Mouse (Mus musculus): ENCODE measurements around the gene Rsu1. TPM values are rescaled to one million over a fixed set of nuclear protein-coding genes. Genes with fewer than 3 reads are reported as not detected.
"Not testable (repeated sequence)": the region's sequence is repeated elsewhere in the genome, so short reads cannot be mapped to it uniquely, and the experiment has no call there.

Gene Rsu1
- polyA plus RNA-seq, 1 experiment from 2014 or later: 134 TPM

DNA sequence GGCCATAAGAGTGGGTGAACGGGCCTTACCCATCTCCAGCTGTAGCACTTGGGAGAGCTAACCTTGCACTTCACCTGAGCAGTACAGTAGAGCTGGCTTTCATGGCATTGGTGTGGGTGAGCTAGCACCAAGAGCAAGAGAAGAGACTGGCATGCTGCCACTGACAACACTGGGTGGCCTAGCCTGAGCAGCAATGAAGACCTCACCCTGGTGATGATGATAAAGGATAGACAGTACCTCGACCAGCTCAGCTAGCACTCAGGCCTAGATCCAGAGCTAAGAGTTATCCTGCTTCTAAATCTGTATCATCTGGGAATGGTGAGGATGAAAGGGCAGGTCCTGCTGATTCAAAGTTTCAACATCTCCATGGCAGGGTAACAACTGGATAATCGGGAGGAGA is 88.1 kb downstream of the Rsu1 start:
- no peak for ATAC-seq (ENCODE audit: extremely low read depth, insufficient number of reproducible peaks, low FRiP score, low TSS enrichment)
- no peak overlapping the region for H3K9ac ChIP-seq
- H3K4me1 ChIP-seq: peaks cover 9% of the 10 kb centered on the region; the same call in 1 of the 2 replicates
- no peak overlapping the region for H3K4me2 ChIP-seq
- no peak overlapping the region for H3K4me3 ChIP-seq
- no peak overlapping the region for H3K27ac ChIP-seq (replicated peaks)
- no peaks in the 10 kb centered on the region for H3K27me3 ChIP-seq (replicated peaks)
- WGBS: 82% methylated on average over 3 of the region's 3 CpGs
- H3K9me3 ChIP-seq: no peaks in the 10 kb centered on the region
- H3K36me3 ChIP-seq: peaks cover 14% of the 10 kb centered on the region; the same call in 1 of the 2 replicates

DNA sequence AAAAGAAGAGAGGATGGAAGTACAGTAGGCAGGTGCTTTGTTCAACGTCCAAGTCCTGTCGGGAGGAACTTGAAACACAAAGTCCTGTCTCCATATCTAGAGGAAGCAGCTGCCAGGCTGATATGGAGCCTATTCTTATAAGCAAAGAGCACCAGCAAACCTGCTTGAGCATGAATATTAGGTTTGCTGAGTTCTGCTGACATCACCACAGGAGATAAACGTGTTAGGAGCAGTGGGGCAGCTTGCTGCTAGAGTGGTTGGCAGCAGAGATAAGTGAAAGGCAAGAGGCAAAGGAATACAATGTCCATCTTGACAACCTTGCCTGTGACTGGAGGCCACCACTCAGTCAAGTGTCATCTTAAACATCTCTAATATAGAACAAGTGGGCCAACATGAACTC is 89.3 kb downstream of the Rsu1 start:
- ATAC-seq (ENCODE audit: extremely low read depth, insufficient number of reproducible peaks, low FRiP score, low TSS enrichment): peak; percentile 68; the same call in 1 of the 2 replicates
- not testable (repeated sequence) for H3K4me2 ChIP-seq; H3K9ac ChIP-seq; H3K4me1 ChIP-seq; H3K4me3 ChIP-seq; H3K27ac ChIP-seq (replicated peaks); H3K27me3 ChIP-seq (replicated peaks); H3K9me3 ChIP-seq
- H3K36me3 ChIP-seq: peaks cover 19% of the 10 kb centered on the region; the same call in 1 of the 2 replicates
- WGBS: 20% methylated on average over 1 of the region's 3 CpGs

DNA sequence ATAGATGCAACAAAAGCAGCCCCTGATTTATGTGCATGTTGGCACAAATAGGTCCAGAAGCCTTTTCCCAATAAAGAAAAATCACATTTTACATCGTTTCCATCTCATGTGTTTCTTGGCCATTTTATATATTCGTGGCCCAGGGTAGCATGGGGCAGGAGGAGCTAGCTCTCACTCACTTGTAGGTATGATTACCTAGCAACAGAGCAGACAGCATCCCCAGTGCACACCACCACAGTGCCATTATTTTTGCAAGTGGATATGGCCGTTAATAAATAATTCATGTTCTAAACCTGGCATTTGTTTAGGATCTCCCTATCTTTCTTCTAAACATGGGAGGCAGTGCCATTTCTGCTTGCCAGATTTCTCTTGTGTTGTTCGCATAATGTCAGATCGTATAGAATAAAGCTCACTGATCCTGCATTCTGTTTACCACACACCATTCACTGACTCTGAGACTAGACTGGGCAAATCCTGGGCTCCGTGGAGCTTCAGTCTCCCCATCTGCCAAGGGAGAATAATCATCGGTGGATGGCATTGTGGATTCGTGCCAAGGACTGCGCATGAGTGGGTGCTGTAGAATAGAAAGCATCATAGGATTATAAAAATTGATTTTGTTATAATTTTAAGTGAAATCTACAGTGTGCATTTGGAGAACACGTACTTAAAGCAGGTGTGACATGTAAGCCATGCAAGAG is 93.4 kb downstream of the Rsu1 start:
- no peak for ATAC-seq (ENCODE audit: extremely low read depth, insufficient number of reproducible peaks, low FRiP score, low TSS enrichment)
- WGBS: 87% methylated on average over 10 of the region's 10 CpGs

GRCm38 (mm10) chr2:13176304-13176620 is 95.0 kb downstream of the Rsu1 start:
- H3K36me3 ChIP-seq: peaks cover 10% of the 10 kb centered on the region; the same call in 1 of the 2 replicates
- no peak overlapping the region for H3K4me2 ChIP-seq
- no peak overlapping the region for H3K27ac ChIP-seq (replicated peaks)
- no peak for ATAC-seq (ENCODE audit: extremely low read depth, insufficient number of reproducible peaks, low FRiP score, low TSS enrichment)
- H3K9me3 ChIP-seq: no peaks in the 10 kb centered on the region
- no peaks in the 10 kb centered on the region; the same call in 1 of the 2 replicates for H3K4me1 ChIP-seq
- no peak overlapping the region for H3K9ac ChIP-seq
- H3K27me3 ChIP-seq (replicated peaks): no peaks in the 10 kb centered on the region
- no peak overlapping the region for H3K4me3 ChIP-seq
- WGBS: 77% methylated on average over 4 of the region's 4 CpGs

More for the DNA sequence above, 93.4 kb downstream of the Rsu1 start:
- Histone ChIP-seq H3K27ac (replicated peaks) (no peak overlapping the region), H3K27me3 (replicated peaks) (no peaks in the 10 kb centered on the region), H3K36me3 (peaks cover 9% of the 10 kb centered on the region; the same call in 1 of the 2 replicates), H3K4me3 (no peak overlapping the region), H3K4me2 (no peak overlapping the region), H3K9ac (no peak overlapping the region), H3K4me1 (peaks cover 5% of the 10 kb centered on the region), H3K9me3 (no peaks in the 10 kb centered on the region)

- Histone ChIP-seq H3K4me1 (no peaks in the 10 kb centered on the region; the same call in 1 of the 2 replicates), H3K4me3 (no peak overlapping the region), H3K4me2 (no peak overlapping the region), H3K9ac (no peak overlapping the region), H3K27ac (replicated peaks) (no peak overlapping the region), H3K36me3 (peaks cover 11% of the 10 kb centered on the region; the same call in 1 of the 2 replicates), H3K9me3 (no peaks in the 10 kb centered on the region), H3K27me3 (replicated peaks) (no peaks in the 10 kb centered on the region)
- 72% methylated on average over 28 of the region's 28 CpGs for WGBS
- no peak for ATAC-seq (ENCODE audit: extremely low read depth, insufficient number of reproducible peaks, low FRiP score, low TSS enrichment)
Measured at GRCm38 (mm10) chr2:13175536-13176303, 95.5 kb downstream of the Rsu1 start.

DNA sequence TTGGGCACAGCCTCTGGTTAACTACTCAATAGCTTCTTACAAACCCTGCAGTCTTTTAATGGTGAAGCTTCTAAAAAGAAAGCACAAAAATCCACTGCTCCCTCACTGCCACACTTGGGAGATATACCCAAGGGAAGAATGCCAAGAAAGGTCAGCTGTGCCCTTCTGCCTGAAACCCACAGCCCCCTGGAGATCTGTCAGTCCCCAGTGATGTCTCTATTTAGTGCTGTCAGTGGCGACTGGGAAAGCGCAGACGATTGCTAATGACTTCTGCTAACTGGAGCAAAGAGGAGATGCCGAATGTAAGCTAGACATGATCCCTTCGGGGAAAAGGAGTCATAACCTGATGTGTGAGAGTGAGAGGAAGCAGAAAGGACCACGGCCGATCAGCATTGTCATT is 96.8 kb downstream of the Rsu1 start:
- H3K27ac ChIP-seq (replicated peaks): no peak overlapping the region
- no peak for ATAC-seq (ENCODE audit: extremely low read depth, insufficient number of reproducible peaks, low FRiP score, low TSS enrichment)
- H3K4me1 ChIP-seq: no peaks in the 10 kb centered on the region; the same call in 1 of the 2 replicates
- no peak overlapping the region for H3K4me3 ChIP-seq
- no peaks in the 10 kb centered on the region for H3K27me3 ChIP-seq (replicated peaks)
- H3K9me3 ChIP-seq: no peaks in the 10 kb centered on the region
- no peak overlapping the region for H3K9ac ChIP-seq
- H3K4me2 ChIP-seq: no peak overlapping the region
- H3K36me3 ChIP-seq: peaks cover 11% of the 10 kb centered on the region; the same call in 1 of the 2 replicates
- 76% methylated on average over 7 of the region's 7 CpGs for WGBS

- Histone ChIP-seq H3K4me1 (no peaks in the 10 kb centered on the region; the same call in 1 of the 2 replicates), H3K4me3 (no peak overlapping the region), H3K36me3 (peaks cover 19% of the 10 kb centered on the region), H3K9ac (no peak overlapping the region), H3K9me3 (no peaks in the 10 kb centered on the region), H3K4me2 (no peak overlapping the region), H3K27me3 (replicated peaks) (no peaks in the 10 kb centered on the region), H3K27ac (replicated peaks) (no peak overlapping the region)
- no peak for ATAC-seq (ENCODE audit: extremely low read depth, insufficient number of reproducible peaks, low FRiP score, low TSS enrichment)
- 92% methylated on average over 5 of the region's 5 CpGs for WGBS
Measured at GRCm38 (mm10) chr2:13170651-13171050, 100.6 kb downstream of the Rsu1 start.

DNA sequence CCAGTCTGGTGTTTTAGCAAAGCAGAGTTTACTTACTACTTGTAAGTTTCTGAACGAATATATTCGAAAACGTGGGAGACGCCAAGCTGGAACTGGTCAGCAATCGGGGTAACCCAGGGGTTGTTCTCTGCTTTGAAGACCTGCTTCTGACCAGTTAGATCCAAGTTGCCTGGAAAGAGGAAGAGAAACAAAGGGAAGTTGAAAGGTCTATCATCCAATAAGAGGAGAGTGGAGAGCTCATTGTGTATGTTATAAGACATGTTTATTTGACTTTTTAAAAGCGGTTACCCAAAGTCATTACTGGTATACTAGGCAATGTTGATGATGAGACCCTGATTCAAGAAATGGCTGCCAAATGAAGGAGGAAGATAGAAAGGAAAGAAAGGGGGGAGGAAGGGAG is 101.3 kb downstream of the Rsu1 start:
- Histone ChIP-seq H3K4me2 (no peak overlapping the region), H3K4me1 (no peaks in the 10 kb centered on the region; the same call in 1 of the 2 replicates), H3K4me3 (no peak overlapping the region), H3K36me3 (peaks cover 19% of the 10 kb centered on the region), H3K27me3 (replicated peaks) (no peaks in the 10 kb centered on the region), H3K27ac (replicated peaks) (no peak overlapping the region), H3K9ac (no peak overlapping the region), H3K9me3 (no peaks in the 10 kb centered on the region)
- WGBS: 91% methylated on average over 6 of the region's 6 CpGs
- no peak for ATAC-seq (ENCODE audit: extremely low read depth, insufficient number of reproducible peaks, low FRiP score, low TSS enrichment)

- H3K4me1 ChIP-seq: no peaks in the 10 kb centered on the region
- H3K4me2 ChIP-seq: no peak overlapping the region
- no peak for ATAC-seq (ENCODE audit: extremely low read depth, insufficient number of reproducible peaks, low FRiP score, low TSS enrichment)
- no peak overlapping the region for H3K9ac ChIP-seq
- H3K36me3 ChIP-seq: peaks cover 19% of the 10 kb centered on the region; the same call in 1 of the 2 replicates
- H3K27me3 ChIP-seq (replicated peaks): no peaks in the 10 kb centered on the region
- H3K4me3 ChIP-seq: no peak overlapping the region
- WGBS: 71% methylated on average over 4 of the region's 4 CpGs
- H3K27ac ChIP-seq (replicated peaks): no peak overlapping the region
- no peaks in the 10 kb centered on the region for H3K9me3 ChIP-seq
Measured at GRCm38 (mm10) chr2:13169158-13169890, 101.9 kb downstream of the Rsu1 start.

DNA sequence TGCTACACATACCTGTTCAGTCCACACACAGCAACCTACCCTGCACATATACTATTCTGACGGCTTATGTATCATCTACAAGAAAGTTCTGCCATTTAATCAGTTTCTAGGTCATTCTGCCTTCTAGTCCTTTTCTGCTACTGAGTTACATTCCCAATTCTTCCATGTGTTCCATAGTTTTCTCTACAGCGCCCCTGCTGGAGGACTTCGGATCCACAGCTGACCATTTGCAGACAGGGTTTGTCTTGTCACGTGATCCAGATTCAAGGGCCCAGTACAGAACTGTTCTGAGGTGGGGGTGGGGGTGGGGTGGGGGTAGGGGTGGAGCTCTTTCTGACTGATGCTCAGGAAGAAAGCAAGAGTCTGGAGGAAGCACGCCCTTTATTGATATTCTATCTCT is 102.5 kb downstream of the Rsu1 start:
- Histone ChIP-seq H3K4me3 (no peak overlapping the region), H3K27me3 (replicated peaks) (no peaks in the 10 kb centered on the region), H3K27ac (replicated peaks) (no peak overlapping the region), H3K9me3 (no peaks in the 10 kb centered on the region), H3K9ac (no peak overlapping the region), H3K36me3 (peaks cover 19% of the 10 kb centered on the region; the same call in 1 of the 2 replicates), H3K4me2 (no peak overlapping the region), H3K4me1 (no peaks in the 10 kb centered on the region)
- 47% methylated on average over 5 of the region's 5 CpGs for WGBS
- no peak for ATAC-seq (ENCODE audit: extremely low read depth, insufficient number of reproducible peaks, low FRiP score, low TSS enrichment)

- no peak for ATAC-seq (ENCODE audit: extremely low read depth, insufficient number of reproducible peaks, low FRiP score, low TSS enrichment)
- no peak overlapping the region for H3K4me3 ChIP-seq
- 74% methylated on average over 2 of the region's 2 CpGs for WGBS
Measured at GRCm38 (mm10) chr2:13161717-13162116, 109.5 kb downstream of the Rsu1 start.

More at GRCm38 (mm10) chr2:13161717-13162116, 109.5 kb downstream of the Rsu1 start:
- no peaks in the 10 kb centered on the region for H3K27me3 ChIP-seq (replicated peaks)
- H3K9ac ChIP-seq: no peak overlapping the region
- H3K27ac ChIP-seq (replicated peaks): no peak overlapping the region
- no peak overlapping the region for H3K4me2 ChIP-seq
- peaks cover 13% of the 10 kb centered on the region for H3K36me3 ChIP-seq
- no peaks in the 10 kb centered on the region for H3K9me3 ChIP-seq
- H3K4me1 ChIP-seq: no peaks in the 10 kb centered on the region

Data from heart, embryonic 13.5 days (tissue).